Mouse (Mus musculus): ENCODE results near the gene Hspg2. TPM values are rescaled to one million over a fixed set of nuclear protein-coding genes. Genes with fewer than 3 reads are reported as not detected.
A peak's percentile ranks its signal among the peaks of the same experiment; 100 is the strongest.

The Hspg2 gene
- polyA plus RNA-seq, 1 experiment from 2014 or later: 21.0 TPM

DNA sequence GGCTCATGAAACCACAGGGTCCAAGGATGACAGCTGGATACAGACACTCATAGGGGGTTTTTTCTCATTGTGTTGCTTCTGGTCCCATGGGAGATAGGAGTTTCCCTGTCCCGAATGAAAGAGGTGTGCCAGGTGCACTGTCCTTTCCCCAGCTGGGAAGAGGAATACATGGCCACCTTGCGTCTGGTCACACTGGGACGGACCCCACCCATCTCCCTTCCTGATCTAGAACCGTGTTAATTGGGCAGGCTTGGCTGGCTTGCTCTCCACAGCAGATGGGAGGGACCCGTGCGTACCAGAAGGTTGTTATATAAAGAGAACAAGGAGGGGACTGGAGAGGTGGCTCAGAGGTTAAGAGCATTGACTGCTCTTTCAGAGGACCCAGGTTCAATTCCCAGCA, 59.3 kb downstream of the Hspg2 start:
- no peak for ATAC-seq (replicated peaks; ENCODE audit: low FRiP score)
- WGBS: 89% methylated on average over 6 of the region's 6 CpGs

DNA sequence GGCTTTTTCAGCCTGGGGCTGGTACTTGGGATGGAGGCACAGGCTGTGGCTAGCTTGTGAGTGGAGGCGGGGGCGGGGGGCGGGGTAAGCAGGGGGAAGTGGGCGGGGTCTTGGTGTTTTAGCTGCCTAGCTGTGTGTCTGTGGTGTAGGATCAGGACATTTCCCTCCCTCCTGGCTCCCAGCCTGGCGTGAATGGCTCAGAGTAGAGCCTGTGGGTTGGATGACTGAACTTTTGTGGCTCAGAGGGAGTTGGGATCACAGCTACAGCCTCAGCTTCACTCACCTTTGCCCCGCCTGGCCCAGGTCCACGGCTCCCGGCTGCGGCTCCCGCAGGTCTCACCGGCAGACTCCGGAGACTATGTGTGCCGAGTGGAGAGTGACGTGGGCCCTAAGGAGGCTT, 71.8 kb downstream of the Hspg2 start:
- H3K36me3 ChIP-seq (ENCODE audit: control insufficient read depth, insufficient read depth, low read length): no peaks in the 10 kb centered on the region
- no peaks in the 10 kb centered on the region for H3K9me3 ChIP-seq (ENCODE audit: control insufficient read depth, low read length)
- H3K9ac ChIP-seq (ENCODE audit: low read length): no peak overlapping the region
- no peak overlapping the region for H3K4me3 ChIP-seq (ENCODE audit: low read depth, low read length)
- no peaks in the 10 kb centered on the region for H3K27me3 ChIP-seq (ENCODE audit: control insufficient read depth, insufficient read depth, low read length)
- H3K27ac ChIP-seq (ENCODE audit: low read depth, low read length): no peak overlapping the region
- no peaks in the 10 kb centered on the region for H3K4me1 ChIP-seq (replicated peaks; ENCODE audit: control insufficient read depth, insufficient read depth, low read length)
- H3K4me2 ChIP-seq (ENCODE audit: low read depth, low read length, severe bottlenecking): no peak overlapping the region
- ATAC-seq (replicated peaks; ENCODE audit: low FRiP score) (no peak), DNase-seq (ENCODE audit: low spot score) (no peak)
- WGBS: 77% methylated on average over 14 of the region's 14 CpGs

More for the DNA sequence above, 59.3 kb downstream of the Hspg2 start:
- Histone ChIP-seq H3K4me1 (replicated peaks; ENCODE audit: control insufficient read depth, insufficient read depth, low read length) (no peaks in the 10 kb centered on the region), H3K27me3 (ENCODE audit: control insufficient read depth, insufficient read depth, low read length) (no peaks in the 10 kb centered on the region), H3K4me2 (ENCODE audit: low read depth, low read length, severe bottlenecking) (no peak overlapping the region), H3K27ac (ENCODE audit: low read depth, low read length) (no peak overlapping the region), H3K36me3 (ENCODE audit: control insufficient read depth, insufficient read depth, low read length) (no peaks in the 10 kb centered on the region; the same call in 1 of the 2 replicates), H3K9ac (ENCODE audit: low read length) (no peak overlapping the region), H3K9me3 (ENCODE audit: control insufficient read depth, low read length) (no peaks in the 10 kb centered on the region), H3K4me3 (ENCODE audit: low read depth, low read length) (no peak overlapping the region)
- no peak for DNase-seq (ENCODE audit: low spot score)

DNA sequence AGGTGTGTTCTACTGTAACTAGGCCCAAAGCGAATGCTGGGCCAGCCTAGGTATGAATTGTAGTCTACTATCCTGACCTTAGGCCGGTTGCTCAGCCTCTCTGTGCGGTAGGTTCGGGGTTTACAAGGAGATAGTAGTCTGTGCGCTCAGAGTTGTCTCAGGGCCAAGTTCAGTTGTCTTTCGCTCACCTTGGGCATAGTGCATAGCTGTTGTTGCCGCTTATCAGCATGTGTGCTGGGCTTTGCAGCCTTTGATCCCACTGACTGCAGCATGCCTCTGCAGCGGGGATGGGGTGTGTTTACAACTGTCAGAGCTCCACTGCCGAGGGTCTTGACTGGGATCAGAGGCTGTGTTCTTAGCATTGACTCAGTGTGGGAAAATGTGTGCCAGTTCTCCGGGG, 74.4 kb downstream of the Hspg2 start:
- Histone ChIP-seq H3K9ac (ENCODE audit: low read length) (no peak overlapping the region), H3K9me3 (ENCODE audit: control insufficient read depth, low read length) (no peaks in the 10 kb centered on the region), H3K27me3 (ENCODE audit: control insufficient read depth, insufficient read depth, low read length) (no peaks in the 10 kb centered on the region), H3K4me1 (replicated peaks; ENCODE audit: control insufficient read depth, insufficient read depth, low read length) (no peaks in the 10 kb centered on the region), H3K27ac (ENCODE audit: low read depth, low read length) (no peak overlapping the region), H3K36me3 (ENCODE audit: control insufficient read depth, insufficient read depth, low read length) (no peaks in the 10 kb centered on the region), H3K4me2 (ENCODE audit: low read depth, low read length, severe bottlenecking) (no peak overlapping the region), H3K4me3 (ENCODE audit: low read depth, low read length) (no peak overlapping the region)
- DNase-seq (ENCODE audit: low spot score) (no peak), ATAC-seq (replicated peaks; ENCODE audit: low FRiP score) (no peak)
- WGBS: 93% methylated on average over 10 of the region's 10 CpGs

DNA sequence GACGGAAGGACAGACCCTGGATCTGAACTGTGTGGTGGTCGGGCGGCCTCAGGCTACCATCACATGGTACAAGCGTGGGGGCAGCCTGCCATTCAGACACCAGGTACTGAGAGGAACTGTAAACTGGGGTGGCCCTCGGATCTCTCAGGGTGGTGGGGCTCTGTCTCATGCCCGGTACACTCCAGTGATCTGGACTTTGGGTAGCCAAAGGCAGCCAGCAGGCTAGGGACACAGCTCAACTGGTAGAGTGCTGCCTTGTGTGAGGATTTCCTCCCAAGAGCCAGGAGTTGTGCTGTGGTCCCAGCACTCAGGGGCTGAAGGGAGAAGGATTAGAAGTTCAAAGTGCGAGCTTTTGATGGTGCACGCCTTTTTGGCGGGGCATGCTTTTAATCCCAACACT, 77.0 kb downstream of the Hspg2 start:
- WGBS: 96% methylated on average over 9 of the region's 9 CpGs

DNA sequence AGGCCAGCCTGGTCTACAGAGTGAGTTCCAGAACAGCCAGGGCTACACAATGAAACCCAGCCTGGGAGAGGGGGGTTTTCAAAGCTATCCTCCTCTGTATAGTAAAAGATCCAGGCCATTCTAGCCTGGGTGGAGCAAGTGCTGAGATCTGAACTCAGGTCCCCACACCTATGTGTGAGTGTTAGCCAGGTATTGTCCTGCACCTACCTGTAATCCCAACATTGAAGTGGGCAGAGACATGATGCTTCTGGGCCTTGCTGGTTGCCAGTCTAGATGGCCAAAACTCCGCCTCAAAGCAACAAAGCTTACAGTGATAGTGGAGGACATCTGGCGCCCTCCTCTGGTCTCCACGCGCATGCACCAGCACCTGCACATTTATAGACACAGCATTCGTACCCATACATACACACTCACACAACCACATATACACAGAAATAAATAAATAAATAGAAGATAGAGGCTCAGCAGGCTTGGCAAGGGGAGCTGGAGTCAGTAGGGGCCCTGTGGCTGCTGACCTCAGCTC, 77.5 kb downstream of the Hspg2 start:
- no peaks in the 10 kb centered on the region for H3K36me3 ChIP-seq (ENCODE audit: control insufficient read depth, insufficient read depth, low read length)
- no peak overlapping the region for H3K27ac ChIP-seq (ENCODE audit: low read depth, low read length)
- no peak overlapping the region for H3K4me3 ChIP-seq (ENCODE audit: low read depth, low read length)
- H3K27me3 ChIP-seq (ENCODE audit: control insufficient read depth, insufficient read depth, low read length): no peaks in the 10 kb centered on the region
- ATAC-seq (replicated peaks; ENCODE audit: low FRiP score): no peak
- H3K4me1 ChIP-seq (replicated peaks; ENCODE audit: control insufficient read depth, insufficient read depth, low read length): no peaks in the 10 kb centered on the region
- H3K9ac ChIP-seq (ENCODE audit: low read length): no peak overlapping the region
- WGBS: 80% methylated on average over 5 of the region's 5 CpGs
- H3K4me2 ChIP-seq (ENCODE audit: low read depth, low read length, severe bottlenecking): no peak overlapping the region
- H3K9me3 ChIP-seq (ENCODE audit: control insufficient read depth, low read length): no peaks in the 10 kb centered on the region
- peak; percentile 70 for DNase-seq (ENCODE audit: low spot score)

More for the DNA sequence above, 77.0 kb downstream of the Hspg2 start:
- Histone ChIP-seq H3K27ac (ENCODE audit: low read depth, low read length) (no peak overlapping the region), H3K9me3 (ENCODE audit: control insufficient read depth, low read length) (no peaks in the 10 kb centered on the region), H3K9ac (ENCODE audit: low read length) (no peak overlapping the region), H3K36me3 (ENCODE audit: control insufficient read depth, insufficient read depth, low read length) (no peaks in the 10 kb centered on the region), H3K27me3 (ENCODE audit: control insufficient read depth, insufficient read depth, low read length) (no peaks in the 10 kb centered on the region), H3K4me2 (ENCODE audit: low read depth, low read length, severe bottlenecking) (no peak overlapping the region), H3K4me1 (replicated peaks; ENCODE audit: control insufficient read depth, insufficient read depth, low read length) (no peaks in the 10 kb centered on the region), H3K4me3 (ENCODE audit: low read depth, low read length) (no peak overlapping the region)
- DNase-seq (ENCODE audit: low spot score) (no peak), ATAC-seq (replicated peaks; ENCODE audit: low FRiP score) (no peak)

DNA sequence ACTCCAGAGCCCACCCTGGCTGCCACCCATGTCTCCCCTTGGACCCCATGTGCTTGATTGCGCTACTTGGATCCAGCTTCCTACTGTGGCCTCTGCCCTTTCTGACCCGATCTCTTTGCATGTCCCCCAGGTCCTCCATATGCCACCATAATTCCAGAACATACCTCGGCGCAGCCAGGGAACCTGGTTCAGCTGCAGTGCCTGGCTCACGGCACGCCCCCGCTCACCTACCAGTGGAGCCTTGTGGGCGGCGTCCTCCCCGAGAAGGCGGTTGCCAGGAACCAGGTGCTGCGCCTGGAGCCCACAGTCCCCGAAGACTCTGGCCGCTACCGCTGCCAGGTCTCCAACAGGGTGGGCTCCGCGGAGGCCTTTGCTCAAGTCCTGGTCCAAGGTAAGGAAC, 84.9 kb downstream of the Hspg2 start:
- H3K27ac ChIP-seq (ENCODE audit: low read depth, low read length): no peak overlapping the region
- H3K9me3 ChIP-seq (ENCODE audit: control insufficient read depth, low read length): no peaks in the 10 kb centered on the region
- H3K4me2 ChIP-seq (ENCODE audit: low read depth, low read length, severe bottlenecking): no peak overlapping the region
- no peaks in the 10 kb centered on the region for H3K27me3 ChIP-seq (ENCODE audit: control insufficient read depth, insufficient read depth, low read length)
- H3K4me3 ChIP-seq (ENCODE audit: low read depth, low read length): no peak overlapping the region
- no peak overlapping the region for H3K9ac ChIP-seq (ENCODE audit: low read length)
- no peaks in the 10 kb centered on the region for H3K4me1 ChIP-seq (replicated peaks; ENCODE audit: control insufficient read depth, insufficient read depth, low read length)
- no peak for ATAC-seq (replicated peaks; ENCODE audit: low FRiP score)
- H3K36me3 ChIP-seq (ENCODE audit: control insufficient read depth, insufficient read depth, low read length): no peaks in the 10 kb centered on the region; the same call in 1 of the 2 replicates
- DNase-seq (ENCODE audit: low spot score): no peak
- WGBS: 96% methylated on average over 17 of the region's 17 CpGs

DNA sequence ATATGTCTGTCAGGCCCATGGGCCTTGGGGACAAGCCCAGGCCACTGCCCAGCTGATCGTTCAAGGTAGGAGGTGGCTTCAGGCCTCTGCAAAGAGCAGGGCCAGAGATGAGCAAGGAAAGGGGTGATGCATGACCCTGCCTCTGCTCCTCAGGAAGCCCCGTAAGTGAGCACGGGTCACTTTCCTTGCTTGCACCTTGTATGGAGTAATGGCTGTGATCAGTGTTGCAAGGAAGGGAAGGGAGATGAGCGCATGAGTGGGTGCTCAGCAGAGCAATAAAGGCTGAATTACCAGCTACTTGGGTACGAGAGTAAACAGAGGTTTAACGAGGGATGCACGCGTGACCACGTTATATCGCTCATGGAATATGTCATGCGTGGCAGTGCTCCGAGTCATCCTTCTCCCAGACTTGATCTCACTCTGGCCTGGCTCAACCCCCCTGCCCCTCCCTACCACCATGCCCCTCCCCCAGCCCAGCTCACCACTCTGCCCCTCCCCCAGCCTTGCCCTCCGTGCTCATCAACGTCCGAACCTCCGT, 88.2 kb downstream of the Hspg2 start:
- no peak for ATAC-seq (replicated peaks; ENCODE audit: low FRiP score)
- no peak overlapping the region for H3K4me2 ChIP-seq (ENCODE audit: low read depth, low read length, severe bottlenecking)
- no peaks in the 10 kb centered on the region for H3K9me3 ChIP-seq (ENCODE audit: control insufficient read depth, low read length)
- H3K27ac ChIP-seq (ENCODE audit: low read depth, low read length): no peak overlapping the region
- 91% methylated on average over 16 of the region's 16 CpGs for WGBS
- no peak overlapping the region for H3K4me3 ChIP-seq (ENCODE audit: low read depth, low read length)
- H3K27me3 ChIP-seq (ENCODE audit: control insufficient read depth, insufficient read depth, low read length): no peaks in the 10 kb centered on the region
- DNase-seq (ENCODE audit: low spot score): no peak
- no peaks in the 10 kb centered on the region; the same call in 1 of the 2 replicates for H3K36me3 ChIP-seq (ENCODE audit: control insufficient read depth, insufficient read depth, low read length)
- H3K9ac ChIP-seq (ENCODE audit: low read length): no peak overlapping the region
- H3K4me1 ChIP-seq (replicated peaks; ENCODE audit: control insufficient read depth, insufficient read depth, low read length): no peaks in the 10 kb centered on the region

DNA sequence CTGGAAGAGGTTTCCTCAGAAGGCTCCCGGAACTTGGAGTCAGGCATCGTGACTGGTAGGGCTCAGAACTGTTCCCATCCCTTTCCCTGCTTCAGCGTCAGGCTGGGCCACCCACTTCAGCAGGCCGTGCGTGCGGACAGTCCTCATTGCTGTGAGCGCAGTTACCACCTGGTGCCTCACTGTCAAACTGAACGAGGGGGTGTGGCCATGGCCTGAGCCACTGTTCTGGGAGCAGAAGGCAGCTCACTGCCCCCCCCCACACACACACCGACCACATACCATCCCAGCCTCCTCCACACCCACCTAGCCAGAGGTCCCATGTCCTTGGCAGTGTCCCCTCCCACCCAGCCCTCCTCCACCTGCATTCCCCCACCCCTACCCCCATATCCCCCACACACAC, 101.3 kb downstream of the Hspg2 start:
- no peak for DNase-seq (ENCODE audit: low spot score)
- no peak overlapping the region for H3K9ac ChIP-seq (ENCODE audit: low read length)
- WGBS: 85% methylated on average over 9 of the region's 9 CpGs
- H3K4me3 ChIP-seq (ENCODE audit: low read depth, low read length): no peak overlapping the region
- no peaks in the 10 kb centered on the region for H3K36me3 ChIP-seq (ENCODE audit: control insufficient read depth, insufficient read depth, low read length)
- no peak overlapping the region for H3K4me2 ChIP-seq (ENCODE audit: low read depth, low read length, severe bottlenecking)
- no peaks in the 10 kb centered on the region for H3K4me1 ChIP-seq (replicated peaks; ENCODE audit: control insufficient read depth, insufficient read depth, low read length)
- H3K27ac ChIP-seq (ENCODE audit: low read depth, low read length): no peak overlapping the region
- H3K9me3 ChIP-seq (ENCODE audit: control insufficient read depth, low read length): no peaks in the 10 kb centered on the region
- ATAC-seq (replicated peaks; ENCODE audit: low FRiP score): no peak
- H3K27me3 ChIP-seq (ENCODE audit: control insufficient read depth, insufficient read depth, low read length): no peaks in the 10 kb centered on the region

DNA sequence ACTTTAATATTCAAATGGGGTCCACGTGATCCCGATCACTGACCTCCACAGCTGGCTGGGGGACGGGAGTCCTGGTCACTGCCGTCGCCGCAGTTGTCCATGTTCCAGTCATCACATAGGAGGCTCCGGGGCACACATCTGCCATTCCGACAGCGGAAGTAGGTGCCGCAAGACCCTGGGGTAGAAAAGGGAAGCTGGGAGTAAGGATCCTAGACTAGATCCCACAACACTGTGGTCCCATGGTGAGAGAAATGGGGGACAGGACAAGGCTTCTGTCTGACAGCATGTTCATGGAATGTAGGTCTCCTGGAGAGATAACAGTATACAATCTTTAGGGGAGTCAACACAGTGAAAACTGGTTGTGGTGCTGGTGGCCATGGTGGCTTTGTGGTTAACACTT, 105.9 kb downstream of the Hspg2 start, which contains the start of gene Ldlrad2:
Gene Ldlrad2, minus strand, starts transcription at position 101 of the 400 bp plus-strand sequence.
- H3K27ac ChIP-seq (ENCODE audit: low read depth, low read length): no peak within 1 kb of the TSS
- H3K4me2 ChIP-seq (ENCODE audit: low read depth, low read length, severe bottlenecking): no peak within 1 kb of the TSS
- no peaks in the 10 kb centered on the region for H3K4me1 ChIP-seq (replicated peaks; ENCODE audit: control insufficient read depth, insufficient read depth, low read length)
- no peak within 1 kb of the TSS for H3K4me3 ChIP-seq (ENCODE audit: low read depth, low read length)
- no peak for ATAC-seq (replicated peaks; ENCODE audit: low FRiP score)
- no peaks in the 10 kb centered on the region for H3K36me3 ChIP-seq (ENCODE audit: control insufficient read depth, insufficient read depth, low read length)
- H3K9me3 ChIP-seq (ENCODE audit: control insufficient read depth, low read length): no peaks in the 10 kb centered on the region
- 86% methylated on average over 10 of the region's 10 CpGs for WGBS
- H3K27me3 ChIP-seq (ENCODE audit: control insufficient read depth, insufficient read depth, low read length): no peaks in the 10 kb centered on the region; the same call in 1 of the 2 replicates
- no peak within 1 kb of the TSS for H3K9ac ChIP-seq (ENCODE audit: low read length)
- no peak for DNase-seq (ENCODE audit: low spot score)

Data from forebrain, embryonic 11.5 days (tissue).